Mouse (Mus musculus): Measurements from ENCODE around the gene Olfm4.

Gene Olfm4

GRCm38 (mm10) chr14:80029297-80030001 is 45.6 kb downstream of the Olfm4 start:
- no peak for DNase-seq (ENCODE audit: low spot score in 2 of 2)

GRCm38 (mm10) chr14:80039645-80040272 is 55.9 kb downstream of the Olfm4 start:
- DNase-seq (ENCODE audit: low spot score in 2 of 2), result peak in 1 of 2 experiments; percentile 31

GRCm38 (mm10) chr14:80046104-80046734 is 62.3 kb downstream of the Olfm4 start:
- DNase-seq (ENCODE audit: low spot score in 2 of 2), result no peak

- DNase-seq (ENCODE audit: low spot score in 2 of 2), result no peak
These were observed 63.7 kb downstream of the Olfm4 start for GRCm38 (mm10) chr14:80047368-80048101.

GRCm38 (mm10) chr14:80055725-80056124 is 71.8 kb downstream of the Olfm4 start:
- DNase-seq (ENCODE audit: low spot score in 2 of 2), result no peak

GRCm38 (mm10) chr14:80061686-80062085 is 77.8 kb downstream of the Olfm4 start:
- DNase-seq (ENCODE audit: low spot score in 2 of 2), result no peak

GRCm38 (mm10) chr14:80062896-80063295 is 79.0 kb downstream of the Olfm4 start:
- DNase-seq (ENCODE audit: low spot score in 2 of 2), result no peak

- no peak for DNase-seq (ENCODE audit: low spot score in 2 of 2)
These were observed 86.7 kb downstream of the Olfm4 start for GRCm38 (mm10) chr14:80070580-80070979.

Measured in right cerebral cortex, postnatal 10 days (tissue).